27 mouse cellular contexts compared by ENCODE assay signal in genomic region chr17:30971877-30972276, GRCm38 (mm10). TPM values are rescaled to one million over a fixed set of nuclear protein-coding genes. Genes with fewer than 3 reads are reported as not detected.
DNase-seq lines count a peak whose midpoint lies in the region; ATAC-seq and TF ChIP-seq lines count a peak whose summit lies in the region.
"Had no signal": no experiment of that assay in that cellular context is flagged by ENCODE, and none has a peak within 500 bp of the region (broad histone marks: within the 10 kb centered on the region; RNA-seq: fewer than 3 reads in every experiment).

No protein-coding gene starts in this region.

- peak; percentile 41 for DNase-seq in layer of hippocampus, adult 11-12 months (ENCODE audit: low spot score)
- no peak for DNase-seq in layer of hippocampus, postnatal 25 days (ENCODE audit: extremely low spot score in 1 of 2, low spot score in 1 of 2)
- DNase-seq in layer of hippocampus, adult 9-11 months = peak; percentile 81
- peak; percentile 68 to 79 for DNase-seq in right cerebral cortex, adult 2 months (ENCODE audit: low spot score in 2 of 2)
- no peak for DNase-seq in Muller cell, postnatal 12 days (ENCODE audit: inconsistent ontology term)
- DNase-seq in cerebellum, adult 11 months = no peak
- DNase-seq: adrenal gland, adult 8-10 months; cerebellum, adult 18-20 months; gastrocnemius, postnatal 10 days; kidney, adult 11 months; lung, adult 2 months; lung, postnatal 36 days; thymus, postnatal 36 days had no signal

- no peak for TF ChIP-seq POLR2A in bone marrow macrophage, adult 2 months (IDR thresholded peaks at IDR 0.05; ENCODE audit: borderline replicate concordance, low read depth, low read length)

- no peaks in the 10 kb centered on the region for H3K27me3 ChIP-seq in midbrain, embryonic 15.5 days (replicated peaks)
- H3K27me3 ChIP-seq: midbrain, embryonic 12.5 days; neural tube, embryonic 15.5 days had no signal

- no peaks in the 10 kb centered on the region for H3K9me3 ChIP-seq in midbrain, embryonic 15.5 days
- H3K9me3 ChIP-seq: embryonic facial prominence, embryonic 10.5 days; limb, embryonic 10.5 days; midbrain, embryonic 12.5 days; neural tube, embryonic 15.5 days had no signal

- 85% methylated on average over 7 of the region's 7 CpGs for WGBS in midbrain, embryonic 15.5 days

- TF ChIP-seq CTCF in bone marrow macrophage, adult 2 months (IDR thresholded peaks at IDR 0.05; ENCODE audit: low read depth, low read length) = no peak

- no peaks in the 10 kb centered on the region for H3K36me3 ChIP-seq in midbrain, embryonic 15.5 days (replicated peaks)
- H3K36me3 ChIP-seq: embryonic facial prominence, embryonic 10.5 days; limb, embryonic 10.5 days; midbrain, embryonic 12.5 days; neural tube, embryonic 15.5 days had no signal

- H3K9ac ChIP-seq in midbrain, embryonic 15.5 days = no peak overlapping the region
- H3K9ac ChIP-seq: midbrain, embryonic 12.5 days; neural tube, embryonic 15.5 days had no signal

- peak overlapping the region; percentile 93 for H3K27ac ChIP-seq in bone marrow macrophage, adult 2 months (ENCODE audit: insufficient read depth, low read depth, low read length)
- H3K27ac ChIP-seq in midbrain, embryonic 15.5 days = no peak overlapping the region
- H3K27ac ChIP-seq: embryonic facial prominence, embryonic 10.5 days; kidney, postnatal 0 days; limb, embryonic 10.5 days; midbrain, embryonic 12.5 days; neural tube, embryonic 15.5 days had no signal

- ATAC-seq in midbrain, embryonic 15.5 days (replicated peaks) = no peak
- ATAC-seq: forebrain, embryonic 14.5 days; hindbrain, embryonic 16.5 days had no signal

- no peak overlapping the region for H3K4me2 ChIP-seq in midbrain, embryonic 15.5 days
- H3K4me2 ChIP-seq: heart, embryonic 11.5 days; liver, embryonic 11.5 days; midbrain, embryonic 12.5 days; neural tube, embryonic 15.5 days had no signal

- H3K4me3 ChIP-seq in bone marrow macrophage, adult 2 months (ENCODE audit: insufficient read depth, low read length) = no peak overlapping the region
- H3K4me3 ChIP-seq in midbrain, embryonic 15.5 days = no peak overlapping the region
- H3K4me3 ChIP-seq: embryonic facial prominence, embryonic 10.5 days; limb, embryonic 10.5 days; midbrain, embryonic 12.5 days; myocyte; neural tube, embryonic 15.5 days had no signal

- H3K4me1 ChIP-seq in bone marrow macrophage, adult 2 months (ENCODE audit: control insufficient read depth, insufficient read depth, low read length) = peaks cover 36% of the 10 kb centered on the region
- no peaks in the 10 kb centered on the region for H3K4me1 ChIP-seq in midbrain, embryonic 15.5 days
- H3K4me1 ChIP-seq: midbrain, embryonic 12.5 days had no signal

RNA-seq across cellular contexts. Expression of gene Umodl1, which starts 17.4 kb away (rescaled TPM):
- under 1 TPM; 0.38 to 0.49 TPM for total RNA-seq in layer of hippocampus, postnatal 25 days (2021)
- polyA plus RNA-seq in bone marrow macrophage, adult 2 months (2012; ENCODE audit: insufficient read depth, insufficient read length, missing spikeins) = not detected in 2 replicates
- polyA plus RNA-seq in midbrain, embryonic 15.5 days (2015; fragmentation: Nextera tagmentation; extraction: Ambion mirVana) = 0.04 TPM in 1 of 2 replicates, not detected in the other
- total RNA-seq: heart, postnatal 25 days had no signal
- polyA plus RNA-seq: heart, embryonic 11.5 days; liver, embryonic 11.5 days; midbrain, embryonic 12.5 days; myocyte; spleen, adult 2 months had no signal

Comparison
In these comparisons a context has a peak if more than half of its experiments do, and no peak if none do; other contexts are left out.
1. DNase-seq: peak in layer of hippocampus, adult 11-12 months (single experiment), layer of hippocampus, adult 9-11 months (single experiment) and right cerebral cortex, adult 2 months (2 of 2); none in layer of hippocampus, postnatal 25 days (0 of 2), Muller cell, postnatal 12 days (single experiment) and cerebellum, adult 11 months (single experiment).